Mouse (Mus musculus): ENCODE measurements around the gene Zfp949. TPM values are rescaled to one million over a fixed set of nuclear protein-coding genes. Genes with fewer than 3 reads are reported as not detected.
"Not testable (repeated sequence)": the region's sequence is repeated elsewhere in the genome, so short reads cannot be mapped to it uniquely, and the experiment has no call there.

The Zfp949 gene
- total RNA-seq, 2 experiments from 2014 or later = 9.4 TPM

GRCm38 (mm10) chr9:88534093-88534492, 13.7 kb upstream of the Zfp949 start:
- no peak for DNase-seq
- intact Hi-C loops (cut with DNase I) = no loop called here

- no peak for DNase-seq
- intact Hi-C loops (cut with DNase I) = no loop called here
These were observed 8.1 kb upstream of the Zfp949 start for GRCm38 (mm10) chr9:88539546-88540224.

DNA sequence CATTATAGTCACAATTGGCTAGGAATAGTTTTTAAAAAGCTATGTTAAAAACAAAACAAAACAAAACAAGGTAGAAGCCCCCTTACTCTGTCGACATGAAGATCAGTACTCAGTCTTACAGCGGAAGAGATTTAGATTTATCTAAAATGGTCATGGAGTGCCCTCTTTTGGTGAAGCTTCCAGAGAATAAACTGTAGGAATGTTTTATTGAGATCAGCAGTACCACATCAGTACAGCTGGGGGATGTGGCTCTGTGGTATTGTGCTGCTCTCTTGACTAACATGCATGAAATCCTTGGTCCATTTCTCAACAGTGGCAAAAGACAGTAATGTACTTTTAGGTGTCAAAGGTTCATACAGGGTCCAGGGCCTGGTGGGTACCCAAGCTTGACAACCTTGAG, 5.0 kb upstream of the Zfp949 start:
- no peak for DNase-seq
- intact Hi-C loops (cut with DNase I) = no loop called here

DNA sequence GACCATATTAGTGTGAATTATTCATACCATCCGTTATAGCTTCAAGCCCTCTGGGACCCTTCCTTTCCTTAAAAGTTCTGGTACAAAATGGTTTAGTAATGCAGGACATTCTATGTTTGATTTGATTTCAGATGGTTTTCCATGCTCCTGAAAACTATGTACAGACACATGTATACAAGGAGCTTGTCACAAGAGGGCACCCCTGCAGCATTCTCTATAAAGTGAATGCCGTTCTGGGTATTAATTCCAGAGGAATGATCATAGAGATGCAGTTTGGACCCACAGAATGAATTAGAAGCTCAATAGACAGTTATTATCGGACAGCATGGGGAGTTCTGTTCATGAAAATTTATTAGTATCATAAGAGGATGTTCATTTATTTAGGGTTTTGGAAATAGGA, 2.3 kb upstream of the Zfp949 start:
- DNase-seq = no peak
- intact Hi-C loops (cut with DNase I) = loop anchor here (2.0 to 5.0 kb wide), 2 partner anchors 68 to 305 kb away; no protein-coding TSS in a partner anchor

DNA sequence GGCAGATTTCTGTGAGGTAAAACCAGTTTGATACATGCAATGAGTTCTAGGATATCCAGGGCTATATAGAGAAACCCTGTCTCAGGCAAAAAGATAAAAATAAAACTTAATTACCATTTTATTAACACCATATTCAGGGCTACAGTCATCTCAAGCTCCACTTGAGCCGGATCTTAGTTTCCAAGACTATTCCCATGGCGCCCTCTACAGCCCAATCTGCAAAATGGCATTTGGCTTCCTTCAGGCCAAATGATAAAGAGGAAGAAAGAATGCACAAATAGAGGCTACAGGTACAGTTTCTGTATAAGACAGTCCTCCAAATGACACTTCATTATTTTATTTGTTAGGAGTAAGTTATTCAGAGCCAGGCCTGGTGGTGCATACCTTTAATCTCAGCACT, 1.7 kb upstream of the Zfp949 start:
- DNase-seq = peak in 1 of 2 experiments; percentile 27
- intact Hi-C loops (cut with DNase I) = loop anchor here (5.0 kb wide), 1 partner anchor 69 kb away; no protein-coding TSS in a partner anchor

GRCm38 (mm10) chr9:88546657-88547056, 1.2 kb upstream of the Zfp949 start:
- no peak for DNase-seq
- intact Hi-C loops (cut with DNase I) = loop anchor here (5.0 kb wide), 1 partner anchor 69 kb away; no protein-coding TSS in a partner anchor

GRCm38 (mm10) chr9:88547270-88547669, 550 bp upstream of the Zfp949 start:
- intact Hi-C loops (cut with DNase I) = loop anchor here (5.0 kb wide), 1 partner anchor 70 kb away; no protein-coding TSS in a partner anchor
- no peak for DNase-seq

- intact Hi-C loops (cut with DNase I) = loop anchor here (5.0 kb wide), 1 partner anchor 71 kb away; no protein-coding TSS in a partner anchor
- no peak for DNase-seq
These were observed 760 bp downstream of the Zfp949 start for GRCm38 (mm10) chr9:88548614-88548945.

DNA sequence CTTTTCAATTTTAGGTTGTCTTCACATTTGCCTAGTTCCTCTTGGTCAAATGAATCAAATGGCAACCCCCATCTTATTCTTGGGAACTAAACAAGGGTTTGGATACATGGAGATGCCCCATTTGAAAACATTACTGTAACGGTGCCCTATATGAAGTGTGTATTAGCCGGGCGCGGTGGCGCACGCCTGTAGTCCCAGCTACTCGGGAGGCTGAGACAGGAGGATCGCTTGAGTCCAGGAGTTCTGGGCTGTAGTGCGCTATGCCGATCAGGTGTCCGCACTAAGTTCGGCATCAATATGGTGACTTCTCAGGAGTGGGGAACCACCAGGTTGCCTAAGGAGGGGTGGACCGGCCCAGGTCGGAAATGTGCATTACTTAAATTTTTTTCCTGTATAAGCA, 5.3 kb downstream of the Zfp949 start:
- intact Hi-C loops (cut with DNase I) = no loop called here

GRCm38 (mm10) chr9:88558146-88558545, 10.3 kb downstream of the Zfp949 start:
- no peak for DNase-seq
- intact Hi-C loops (cut with DNase I) = no loop called here

More for the DNA sequence above, 5.3 kb downstream of the Zfp949 start:
- DNase-seq = no peak

- intact Hi-C loops (cut with DNase I); DNase-seq: not testable (repeated sequence)
These were observed 13.7 kb downstream of the Zfp949 start for GRCm38 (mm10) chr9:88561476-88561875.

DNA sequence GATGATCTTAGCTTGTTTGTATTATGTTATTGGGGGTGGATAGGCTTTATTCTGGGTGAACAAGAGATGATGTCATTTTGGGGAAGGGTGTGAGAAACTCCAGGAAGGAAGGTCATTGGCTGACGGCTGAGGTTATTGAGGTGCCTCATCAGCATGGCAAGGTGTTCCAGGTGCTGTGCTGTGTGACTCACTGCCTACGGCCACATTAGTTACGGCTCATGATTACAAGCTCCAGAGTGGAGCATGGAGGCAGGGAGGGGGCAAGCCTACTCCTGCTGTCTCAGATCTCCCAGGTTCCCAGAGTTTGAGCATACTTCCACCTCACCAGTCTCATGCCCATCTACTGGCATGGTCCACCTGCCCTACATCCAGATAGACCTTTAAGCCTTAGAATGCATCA, 22.7 kb downstream of the Zfp949 start:
- intact Hi-C loops (cut with DNase I); DNase-seq: not testable (repeated sequence)

DNA sequence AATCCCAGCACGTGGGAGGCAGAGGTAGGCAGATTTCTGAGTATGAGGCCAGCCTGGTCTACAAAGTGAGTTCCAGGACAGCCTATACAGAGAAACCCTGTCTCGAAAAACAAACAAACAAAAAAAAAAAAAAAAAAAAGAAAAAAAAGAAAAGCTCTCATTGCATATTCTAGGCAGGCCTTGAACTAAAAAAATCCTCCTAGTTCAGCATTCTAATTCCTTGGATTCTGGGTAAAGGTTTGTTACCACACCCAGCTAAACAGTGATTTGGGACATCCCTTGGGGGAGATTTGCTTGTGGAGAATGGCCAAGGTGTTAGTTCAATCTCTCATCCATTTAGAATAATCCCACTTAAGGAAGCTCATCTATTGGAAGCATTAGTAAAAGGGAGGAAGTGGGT, 32.8 kb downstream of the Zfp949 start, which contains the start of gene Trim43a:
Trim43a (plus strand) TSS at position 301 of the 400 bp plus-strand sequence.
- DNase-seq; intact Hi-C loops (cut with DNase I): not testable (repeated sequence)

GRCm38 (mm10) chr9:88593708-88594107, 45.9 kb downstream of the Zfp949 start:
- DNase-seq; intact Hi-C loops (cut with DNase I): not testable (repeated sequence)

GRCm38 (mm10) chr9:88599206-88600162, 51.7 kb downstream of the Zfp949 start:
- DNase-seq = peak; percentile 99
- intact Hi-C loops (cut with DNase I) = not testable (repeated sequence)

Other genes starting within 250 kb of the Zfp949 start
- 1 to 10 TPM; 1.6 to 1.7 TPM for gene Nt5e, start 220.8 kb upstream of the Zfp949 start, total RNA-seq (2021)
- gene Snx14, start 109.1 kb upstream of the Zfp949 start, total RNA-seq (2021) = 10 to 100 TPM in 1 of 2 experiments, 1 to 10 TPM in 1; 9.9 to 11.9 TPM
- under 1 TPM; 0.44 to 0.77 TPM for gene Gm20537, start 91.4 kb upstream of the Zfp949 start, total RNA-seq (2021)
- gene Syncrip, start 65.4 kb upstream of the Zfp949 start, total RNA-seq (2021) = 10 to 100 TPM; 34.9 to 55.0 TPM
- gene Trim43a, start 32.9 kb downstream of the Zfp949 start, total RNA-seq (2021) = under 1 TPM; 0.13 to 0.27 TPM
- 10 to 100 TPM in 1 of 2 experiments, 1 to 10 TPM in 1; 9.3 to 11.0 TPM for gene Mthfsl, start 172.3 kb downstream of the Zfp949 start, total RNA-seq (2021)
- gene Bcl2a1d, start 183.9 kb downstream of the Zfp949 start, total RNA-seq (2021) = not detected

Data from gastrocnemius, postnatal 36 days (tissue).